Mouse (Mus musculus) CD4-positive naive resting alpha-beta T cell, adult 57 days (primary cell): ENCODE results near the gene Gm29276. TPM values are rescaled to one million over a fixed set of nuclear protein-coding genes. Genes with fewer than 3 reads are reported as not detected.

Source experiments
- total RNA-seq: library from RNA; stranded (reverse); gene quantifications from one replicate; pipeline ENCODE4 v1.2.4, GENCODE M21; 2023

Gm29276 gene
- total RNA-seq = not detected

DNA sequence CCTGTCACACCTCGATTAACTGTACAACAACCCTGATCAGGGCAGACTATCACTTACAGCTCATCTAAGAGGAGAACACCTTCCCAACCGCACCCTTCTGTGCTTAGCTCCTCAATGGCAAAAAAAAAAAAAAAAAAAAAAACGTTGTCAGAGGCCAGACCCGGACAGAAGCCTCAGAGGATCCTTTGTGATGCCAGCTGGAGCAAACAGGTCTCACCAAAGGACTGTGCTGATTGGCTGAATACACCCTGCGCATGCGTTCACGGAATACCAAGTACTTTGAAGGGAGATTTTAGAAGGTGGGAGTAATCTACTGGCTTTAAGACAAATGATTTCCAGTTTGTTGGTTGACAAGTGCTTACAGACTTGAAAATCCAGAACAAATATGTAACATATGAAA lies at the start of gene Gm29276:
TSS of gene Gm29276 (minus strand) at position 101 of the 400 bp plus-strand sequence.

